Mouse (Mus musculus) v-Abl transformed pro-B cells (cell line): Measurements from ENCODE around the gene Adamts18.

Source experiments
- in situ Hi-C, 2 experiments: fragments of 400-800 bp; cut with MboI; formaldehyde crosslinking; loops; one replicate each; pipeline ENCODE4 v1.15.1; 2025; ENCODE audit not compliant: unreplicated experiment in 2 of 2

Gene Adamts18

GRCm38 (mm10) chr8:113848653-113849135 lies at the start of gene Adamts18:
Gene Adamts18, minus strand, starts transcription at chr8:113848738.
- in situ Hi-C loops = no loop called here

GRCm38 (mm10) chr8:113896446-113896845 lies 47.9 kb upstream of the Adamts18 start:
- in situ Hi-C loops = no loop called here

GRCm38 (mm10) chr8:113891376-113891775 lies 42.8 kb upstream of the Adamts18 start:
- in situ Hi-C loops = no loop called here

GRCm38 (mm10) chr8:113886509-113886908 lies 38.0 kb upstream of the Adamts18 start:
- in situ Hi-C loops = no loop called here

GRCm38 (mm10) chr8:113885101-113885500 lies 36.6 kb upstream of the Adamts18 start:
- in situ Hi-C loops = no loop called here

- in situ Hi-C loops = no loop called here
These were observed 35.5 kb upstream of the Adamts18 start for GRCm38 (mm10) chr8:113883994-113884393.

GRCm38 (mm10) chr8:113882558-113882957 lies 34.0 kb upstream of the Adamts18 start:
- in situ Hi-C loops = no loop called here

GRCm38 (mm10) chr8:113878411-113879006 lies 30.0 kb upstream of the Adamts18 start:
- in situ Hi-C loops = no loop called here

GRCm38 (mm10) chr8:113873446-113874120 lies 25.0 kb upstream of the Adamts18 start:
- in situ Hi-C loops = no loop called here

- in situ Hi-C loops = no loop called here
These were observed 23.9 kb upstream of the Adamts18 start for GRCm38 (mm10) chr8:113872436-113872835.

- in situ Hi-C loops = no loop called here
These were observed 18.0 kb upstream of the Adamts18 start for GRCm38 (mm10) chr8:113866530-113866929.

GRCm38 (mm10) chr8:113865326-113866093 lies 17.0 kb upstream of the Adamts18 start:
- in situ Hi-C loops = no loop called here

- in situ Hi-C loops = no loop called here
These were observed 11.5 kb upstream of the Adamts18 start for GRCm38 (mm10) chr8:113859890-113860683.

- in situ Hi-C loops = no loop called here
These were observed 10.3 kb upstream of the Adamts18 start for GRCm38 (mm10) chr8:113858801-113859200.

- in situ Hi-C loops = no loop called here
These were observed 6.2 kb upstream of the Adamts18 start for GRCm38 (mm10) chr8:113854622-113855293.

- in situ Hi-C loops = no loop called here
These were observed 5.2 kb upstream of the Adamts18 start for GRCm38 (mm10) chr8:113853714-113854113.

GRCm38 (mm10) chr8:113851655-113852054 lies 3.1 kb upstream of the Adamts18 start:
- in situ Hi-C loops = no loop called here

GRCm38 (mm10) chr8:113848081-113848652 lies 371 bp downstream of the Adamts18 start:
- in situ Hi-C loops = no loop called here

- in situ Hi-C loops = no loop called here
These were observed 895 bp downstream of the Adamts18 start for GRCm38 (mm10) chr8:113847606-113848080.

GRCm38 (mm10) chr8:113846669-113847068 lies 1.9 kb downstream of the Adamts18 start:
- in situ Hi-C loops = no loop called here
